In the genomic region with DNA sequence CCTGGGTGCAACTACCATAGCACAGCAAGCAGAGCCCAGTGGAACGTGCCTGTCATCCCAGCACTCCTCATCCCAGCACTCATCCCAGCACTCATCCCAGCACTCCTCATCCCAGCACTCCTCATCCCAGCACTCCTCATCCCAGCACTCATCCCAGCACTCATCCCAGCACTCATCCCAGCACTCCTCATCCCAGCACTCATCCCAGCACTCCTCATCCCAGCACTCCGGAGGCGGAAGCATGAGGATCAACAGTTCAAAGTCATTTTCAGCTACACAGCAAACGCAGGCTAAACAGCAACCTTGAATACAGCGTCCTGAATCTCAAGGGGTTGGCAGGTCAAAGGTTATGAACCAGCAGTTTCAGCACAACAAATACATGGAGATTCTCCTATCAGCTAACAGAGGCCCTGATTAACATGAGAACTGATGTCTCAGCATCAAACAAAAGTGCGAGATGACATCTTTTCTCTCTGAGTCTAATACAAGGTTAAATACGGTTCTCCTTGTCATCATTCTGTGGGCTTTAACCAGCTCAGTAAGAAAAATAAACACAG, we compare ENCODE assay signal across 11 mouse cellular contexts.
"Had no signal": no experiment of that assay in that cellular context is flagged by ENCODE, and none has a peak within 500 bp of the region (broad histone marks: within the 10 kb centered on the region; RNA-seq: fewer than 3 reads in every experiment).

No protein-coding gene starts in this region.

- H3K9ac ChIP-seq: kidney, embryonic 15.5 days; limb, embryonic 13.5 days; liver, embryonic 14.5 days; midbrain, embryonic 12.5 days; stomach, embryonic 15.5 days had no signal

- H3K4me3 ChIP-seq: kidney, embryonic 15.5 days; limb, embryonic 13.5 days; midbrain, embryonic 12.5 days; stomach, embryonic 15.5 days had no signal

- H3K4me2 ChIP-seq: kidney, embryonic 15.5 days; limb, embryonic 13.5 days; midbrain, embryonic 12.5 days; stomach, embryonic 15.5 days had no signal

- H3K27me3 ChIP-seq: kidney, embryonic 15.5 days; limb, embryonic 13.5 days; midbrain, embryonic 12.5 days; stomach, embryonic 15.5 days had no signal

- H3K27ac ChIP-seq: kidney, embryonic 15.5 days; limb, embryonic 13.5 days; liver, embryonic 14.5 days; midbrain, embryonic 12.5 days; stomach, embryonic 15.5 days had no signal

- H3K4me1 ChIP-seq: kidney, embryonic 15.5 days; limb, embryonic 13.5 days; midbrain, embryonic 12.5 days; stomach, embryonic 15.5 days had no signal

- H3K36me3 ChIP-seq: kidney, embryonic 15.5 days; limb, embryonic 13.5 days; midbrain, embryonic 12.5 days; stomach, embryonic 15.5 days had no signal

- DNase-seq: kidney, postnatal 14 days; left cerebral cortex, postnatal 4 days; lung, adult 18-20 months; lung, postnatal 36 days; right cerebral cortex, postnatal 14 days; thymus, postnatal 36 days had no signal

- H3K9me3 ChIP-seq: kidney, embryonic 15.5 days; limb, embryonic 13.5 days; midbrain, embryonic 12.5 days; stomach, embryonic 15.5 days had no signal
